Mouse (Mus musculus): ENCODE data around the gene Tmem132b.

Gene Tmem132b

DNA sequence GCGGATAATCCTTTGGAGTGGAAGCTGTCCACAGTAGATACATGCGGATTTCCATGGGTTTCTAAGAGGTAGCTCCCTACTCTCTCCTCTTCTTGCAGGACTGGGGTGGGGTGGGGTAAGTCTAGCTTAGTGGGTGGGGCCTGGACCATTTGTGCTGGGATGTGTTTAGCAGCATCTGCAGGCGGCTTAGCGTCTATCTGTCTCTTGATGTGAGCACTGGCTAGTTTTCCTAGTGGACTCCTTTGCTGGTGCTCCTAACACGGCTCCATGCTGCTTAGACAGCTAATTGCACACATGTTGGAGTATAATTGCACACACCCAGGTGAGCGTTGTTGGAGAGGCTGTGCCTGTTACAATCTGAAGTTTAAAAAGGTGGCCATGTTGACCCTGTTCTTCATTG lies 149.3 kb downstream of the Tmem132b start:
- DNase-seq, result no peak

DNA sequence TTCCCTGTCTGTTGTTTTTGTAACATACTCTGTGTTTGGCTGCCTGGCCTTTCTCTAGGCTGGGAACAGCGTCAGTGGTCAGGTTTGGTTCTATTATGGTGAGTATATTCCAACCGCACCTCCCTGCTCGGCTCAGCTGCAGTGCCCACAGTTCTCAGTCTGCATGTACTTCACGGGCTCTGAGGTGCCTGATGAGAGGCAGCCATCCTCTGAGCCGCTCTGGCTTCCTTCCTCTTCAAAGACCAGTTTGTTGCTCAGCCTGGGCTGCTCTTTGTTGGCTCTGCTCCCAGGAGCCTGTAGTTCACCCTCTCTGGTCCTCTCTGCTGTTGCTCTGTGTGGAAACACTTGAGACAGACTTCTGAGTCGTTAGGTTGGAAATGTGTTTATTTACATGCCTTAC lies 151.9 kb downstream of the Tmem132b start:
- no peak for DNase-seq

DNA sequence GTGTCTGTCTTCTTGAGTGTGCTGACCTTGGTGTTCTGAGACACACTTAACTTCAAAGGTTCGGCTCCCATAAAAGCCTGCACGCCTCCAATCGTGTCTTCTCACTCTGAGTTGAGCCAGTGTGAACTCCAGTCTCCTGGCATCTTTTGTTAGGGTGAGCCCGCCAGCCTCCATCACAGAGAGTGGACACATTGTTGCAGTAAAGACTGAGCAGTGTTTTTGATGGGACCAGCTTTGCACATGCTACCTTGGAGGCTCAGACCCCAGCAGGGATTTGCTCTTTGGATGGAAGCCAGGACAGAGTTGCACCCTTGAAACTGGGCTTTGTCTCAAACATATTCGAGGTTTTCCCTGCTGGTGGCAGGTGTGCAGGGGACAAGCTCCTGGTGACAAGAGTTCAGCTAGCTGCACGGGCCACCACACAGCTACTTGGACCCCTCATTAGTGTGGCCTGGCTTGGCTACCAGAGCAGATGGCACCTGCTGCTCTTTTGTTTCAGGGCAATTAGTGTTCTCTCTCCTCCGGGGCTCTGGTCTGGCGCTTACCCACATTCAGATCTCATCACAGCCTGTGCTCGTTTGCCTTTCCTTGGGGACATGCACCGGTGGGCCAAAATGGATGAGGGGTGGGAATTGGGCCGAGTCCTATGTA lies 154.2 kb downstream of the Tmem132b start:
- no peak for DNase-seq

DNA sequence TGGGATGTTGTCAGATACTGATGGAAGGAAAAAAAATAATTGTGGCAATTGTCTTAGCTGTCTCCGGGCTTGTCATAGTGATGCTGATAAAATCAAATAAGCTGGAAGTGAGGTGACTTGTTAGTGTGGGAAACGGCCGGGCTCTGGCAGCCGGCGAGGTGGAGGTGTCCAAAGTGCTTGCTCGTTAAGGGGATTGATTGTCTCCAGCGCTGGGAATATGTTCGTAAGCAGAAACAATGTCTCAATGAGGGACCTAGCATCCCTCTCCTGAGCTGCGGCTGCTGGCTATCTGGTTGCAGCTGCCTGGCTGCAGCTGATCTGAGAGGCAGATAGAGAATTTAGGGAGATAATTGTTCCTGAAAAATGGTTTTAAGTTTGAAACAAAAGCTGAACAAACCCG lies 161.0 kb downstream of the Tmem132b start:
- DNase-seq, result no peak

DNA sequence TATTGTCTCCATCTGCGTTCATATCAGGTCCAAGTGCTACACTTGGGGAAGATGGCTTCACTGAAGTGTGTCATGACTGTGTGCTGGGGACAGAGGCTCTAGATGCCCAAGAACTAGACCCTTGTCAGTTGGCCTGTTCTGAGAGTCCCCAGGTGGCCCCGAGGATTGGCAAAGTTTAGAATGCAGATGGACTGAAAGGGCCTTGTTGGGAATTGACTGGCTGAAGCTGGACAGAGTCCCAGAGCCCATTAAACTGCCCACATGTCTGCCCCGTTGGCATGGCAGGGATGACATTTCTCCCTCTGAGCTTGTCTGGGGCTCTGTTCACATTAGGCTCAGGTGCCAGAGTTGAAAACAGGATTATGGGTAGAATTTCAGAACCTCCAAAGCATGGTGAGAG lies 167.8 kb downstream of the Tmem132b start:
- no peak for DNase-seq

DNA sequence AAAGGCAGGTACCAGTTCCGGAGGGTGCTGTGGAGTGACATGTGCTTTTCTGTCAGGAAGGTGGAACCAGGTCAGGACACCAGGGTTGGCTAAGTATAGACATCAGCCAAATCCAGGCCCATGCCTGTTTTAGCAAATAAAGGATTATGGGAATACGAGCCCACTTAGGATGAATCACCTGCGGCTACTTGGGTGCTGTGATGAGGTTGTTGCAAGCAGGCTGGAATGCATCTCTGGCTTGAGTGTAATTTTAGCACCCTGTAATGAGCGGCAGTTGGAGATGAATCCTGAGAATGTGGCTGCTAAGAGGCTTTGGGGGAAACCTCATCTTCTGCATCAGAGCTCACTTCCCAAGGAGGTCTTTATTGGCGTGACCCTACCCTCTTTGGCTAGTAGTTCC lies 168.7 kb downstream of the Tmem132b start:
- DNase-seq, result no peak

DNA sequence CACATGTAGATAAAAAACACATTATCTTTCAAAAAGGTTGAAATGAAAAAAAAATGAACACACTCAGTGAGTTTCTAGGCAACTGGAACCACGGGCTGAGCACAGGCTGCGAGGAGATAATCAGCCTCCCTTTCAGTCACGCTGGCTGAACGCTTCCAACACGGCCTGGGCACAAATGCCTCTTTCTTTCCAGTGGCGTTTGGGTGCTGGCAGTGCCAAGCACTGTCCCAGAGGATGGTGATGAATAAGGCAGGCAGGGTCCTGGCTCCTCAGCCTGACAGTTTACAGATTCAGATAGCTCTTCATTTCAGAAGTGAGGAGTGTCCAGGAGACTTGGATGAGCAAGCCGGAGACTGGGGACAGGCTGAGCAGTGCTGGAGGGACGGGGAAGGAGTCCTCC lies 173.8 kb downstream of the Tmem132b start:
- no peak for DNase-seq

DNA sequence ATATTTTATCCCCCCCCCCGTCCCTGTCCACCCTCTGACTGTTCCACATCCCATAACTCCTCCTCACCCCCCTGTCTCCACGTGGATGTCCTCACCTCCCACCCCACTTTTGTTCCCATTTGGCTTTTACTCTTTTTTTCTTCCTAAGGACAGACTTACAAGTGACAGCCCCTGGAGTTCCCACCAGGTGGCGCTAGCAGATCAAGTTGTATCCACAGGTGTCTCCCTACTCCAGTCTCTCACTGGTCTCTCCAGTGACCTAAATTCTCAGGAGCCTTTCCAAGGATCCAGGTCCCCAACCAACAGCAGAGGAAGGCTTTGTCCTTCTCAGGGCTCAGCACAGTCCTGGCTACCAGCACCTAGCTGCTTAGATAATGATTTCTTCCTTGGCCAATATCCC lies 177.6 kb downstream of the Tmem132b start:
- peak in 1 of 2 experiments; percentile 9 for DNase-seq

DNA sequence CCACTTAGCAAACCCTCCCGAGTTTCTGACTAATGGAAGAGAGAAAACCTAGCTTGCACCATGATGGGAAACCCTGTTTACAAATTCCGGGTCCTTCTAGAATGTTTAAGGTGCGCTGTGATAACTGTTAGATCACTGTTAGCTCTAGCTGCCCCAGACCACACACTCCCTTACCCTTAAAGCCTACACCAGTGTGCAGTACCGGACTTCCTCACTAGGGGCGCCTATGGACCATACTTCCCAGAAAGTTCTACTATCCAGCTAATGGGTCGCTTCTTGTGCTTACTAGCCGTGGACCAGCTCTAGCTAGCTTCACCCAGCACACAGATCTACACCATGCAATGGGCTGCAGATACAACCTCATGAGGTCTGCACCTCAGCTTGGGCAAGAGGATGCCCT lies 195.2 kb downstream of the Tmem132b start:
- no peak for DNase-seq

DNA sequence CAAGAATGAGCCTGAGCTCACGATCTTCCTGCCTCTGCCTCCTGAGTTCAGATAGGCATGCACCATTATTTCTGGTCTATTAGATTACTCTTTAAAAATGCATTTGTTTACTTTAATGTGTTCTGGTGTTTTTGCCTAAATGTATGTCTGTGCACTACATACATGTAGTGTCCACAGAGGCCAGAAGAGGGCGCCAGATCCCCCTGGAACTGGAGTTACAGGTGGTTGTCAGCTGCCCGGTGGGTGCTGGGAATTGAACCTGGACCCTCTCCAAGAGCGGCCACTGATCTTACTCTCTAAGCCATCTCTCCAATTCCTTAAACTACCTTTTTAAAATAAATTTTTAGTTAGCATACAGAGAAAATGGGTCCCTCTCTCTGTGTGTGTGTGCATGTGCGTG lies 195.9 kb downstream of the Tmem132b start:
- no peak for DNase-seq

DNA sequence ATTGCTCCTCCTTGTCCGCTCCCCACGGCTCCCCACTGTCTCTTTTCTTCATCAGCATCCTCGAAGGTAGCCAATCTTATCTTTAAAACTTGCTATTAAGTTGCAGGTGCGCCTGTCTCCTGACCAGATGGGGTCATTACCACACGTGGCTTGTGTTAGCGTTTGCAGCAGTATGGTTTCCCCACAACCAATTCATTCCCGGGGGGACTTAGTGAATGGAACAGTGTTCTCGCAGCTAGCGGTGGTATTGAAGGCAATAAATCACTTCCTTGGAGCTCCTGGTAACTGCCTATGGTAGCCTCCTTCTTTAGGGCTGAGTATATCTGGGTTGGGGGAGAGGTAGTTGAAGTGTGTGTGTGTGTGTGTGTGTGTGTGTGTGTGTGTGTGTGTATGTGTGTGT lies 196.4 kb downstream of the Tmem132b start:
- DNase-seq, result no peak

DNA sequence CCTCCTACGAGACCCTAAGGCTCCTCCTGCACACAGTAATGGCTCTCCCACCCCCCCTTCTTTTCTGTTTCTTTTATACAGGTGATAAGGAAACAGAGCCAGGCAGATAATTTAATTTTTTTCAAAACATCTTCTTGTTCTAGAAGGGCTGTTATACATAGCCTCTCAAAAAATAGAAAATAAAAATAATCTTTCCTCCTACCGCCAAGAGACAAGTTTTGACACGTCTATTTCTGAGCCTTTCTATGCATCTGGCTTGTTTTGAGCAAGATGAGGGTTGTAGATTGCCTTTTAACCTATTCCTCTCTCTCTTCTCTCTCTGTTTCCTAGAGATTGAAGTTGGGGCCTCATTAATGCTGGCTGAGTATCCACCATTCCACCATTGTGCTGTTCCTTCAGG lies 196.9 kb downstream of the Tmem132b start:
- DNase-seq, result no peak

DNA sequence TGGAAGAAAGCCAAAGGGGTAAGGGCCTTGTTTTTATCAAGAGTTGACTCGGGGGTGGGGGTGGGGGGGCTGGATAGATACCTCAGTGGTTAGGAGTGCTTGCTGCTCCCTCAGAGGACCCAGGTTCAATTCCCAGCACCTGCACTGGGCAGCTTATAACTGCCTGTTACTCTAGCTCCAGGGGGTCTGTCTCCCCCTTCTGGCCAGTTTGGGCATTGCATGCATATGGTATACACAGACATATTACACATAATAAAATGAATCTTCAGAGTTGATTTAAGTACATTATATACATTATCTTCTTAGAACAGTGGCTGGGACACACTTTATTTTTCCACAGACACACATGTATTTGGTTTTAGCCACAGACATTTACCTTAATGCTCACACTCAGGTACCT lies 202.2 kb downstream of the Tmem132b start:
- no peak for DNase-seq

DNA sequence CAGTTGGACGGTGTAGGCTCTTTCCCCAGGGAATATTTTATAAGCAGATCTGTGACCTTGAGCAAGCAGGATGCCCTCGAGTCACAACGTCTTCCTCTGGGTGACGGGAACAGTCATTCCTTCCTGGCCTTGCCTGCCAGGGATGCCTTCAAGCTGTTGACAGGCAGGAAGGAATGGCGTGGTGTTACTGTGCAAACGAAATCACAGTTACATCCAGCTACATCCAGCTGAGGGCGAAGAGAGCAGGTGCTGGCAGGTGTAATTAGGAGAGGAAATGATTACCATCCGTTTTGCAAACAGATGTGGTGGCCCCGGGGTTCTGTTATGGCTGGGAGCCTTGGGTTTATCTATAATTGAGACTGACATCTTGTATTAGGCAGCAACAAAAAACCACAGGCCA lies 205.5 kb downstream of the Tmem132b start:
- no peak for DNase-seq

DNA sequence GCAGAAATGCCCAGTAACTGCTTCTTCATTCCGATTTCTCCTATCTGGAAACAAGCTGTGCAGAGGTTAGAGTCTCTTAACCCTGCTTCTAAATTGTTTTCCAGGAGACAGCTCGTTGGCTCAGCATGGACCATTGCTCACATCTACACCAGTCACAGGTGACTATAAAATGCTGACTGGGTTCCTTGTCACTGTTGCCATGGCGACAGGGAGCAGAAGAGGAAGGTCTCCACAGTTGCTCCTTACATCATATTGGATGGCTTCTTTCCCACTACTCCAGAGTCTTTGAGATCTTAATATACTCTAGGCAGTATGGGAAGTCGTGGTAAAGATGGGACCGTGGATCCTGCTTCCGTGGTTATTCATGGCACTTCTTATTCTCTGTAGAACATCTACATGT lies 211.9 kb downstream of the Tmem132b start:
- DNase-seq, result no peak

DNA sequence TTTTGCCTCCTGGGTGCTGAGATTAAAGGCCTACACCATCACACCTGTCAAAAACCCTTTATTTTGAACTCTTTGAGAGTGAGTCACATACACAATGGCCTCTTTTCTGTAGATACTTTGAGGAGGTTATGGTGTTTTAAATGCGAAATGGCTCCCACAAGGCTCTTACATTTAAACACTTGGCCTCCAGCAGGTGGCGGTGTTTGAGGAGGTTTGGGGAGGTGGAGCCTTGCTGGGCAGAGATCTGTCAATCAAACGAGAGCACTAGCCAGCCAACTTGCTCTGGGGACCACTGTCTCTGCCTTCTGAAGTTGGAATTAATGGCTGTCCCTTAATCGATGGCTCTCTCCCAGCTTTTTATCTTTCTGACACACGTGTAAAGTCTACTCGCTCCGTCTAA lies 214.2 kb downstream of the Tmem132b start:
- no peak for DNase-seq

DNA sequence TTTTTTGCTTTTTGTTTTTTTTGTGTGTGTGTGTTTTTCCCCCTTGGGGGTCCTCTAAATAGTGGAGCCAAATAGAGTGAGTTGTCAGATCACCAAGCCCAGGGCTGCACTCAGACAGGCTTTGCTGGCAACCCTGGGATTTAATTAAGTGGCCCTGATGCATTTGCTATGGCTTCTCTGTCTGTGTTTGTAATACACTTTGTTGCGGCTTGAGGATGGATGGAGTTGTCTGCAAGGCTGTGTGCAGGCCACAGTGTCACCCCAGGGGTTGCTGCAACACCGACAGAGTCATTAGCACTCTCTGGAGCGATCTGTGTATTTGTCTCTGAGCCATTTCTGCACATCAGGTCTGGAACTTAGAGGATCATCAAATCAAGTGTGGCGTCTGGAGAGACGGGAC lies 219.9 kb downstream of the Tmem132b start:
- DNase-seq, result no peak

DNA sequence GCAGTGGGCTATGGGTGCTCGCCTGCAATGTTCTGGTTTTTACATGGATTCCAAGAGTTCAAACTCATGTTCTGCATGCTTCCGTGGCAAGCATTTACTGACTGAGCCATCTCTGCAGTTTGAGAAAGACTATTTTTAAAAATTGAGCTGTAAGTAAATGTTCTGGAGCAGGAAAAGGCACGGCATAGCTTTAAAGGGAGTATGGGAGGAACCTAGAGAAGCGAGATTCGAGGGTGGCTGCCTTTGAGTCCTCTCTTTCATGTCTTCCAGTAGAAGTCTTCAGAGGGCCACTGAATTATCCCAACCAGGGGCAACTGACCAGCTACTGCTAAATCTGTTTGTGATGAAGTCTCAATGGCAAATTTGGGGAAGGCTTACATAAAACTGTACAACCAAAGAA lies 221.0 kb downstream of the Tmem132b start:
- no peak for DNase-seq

DNA sequence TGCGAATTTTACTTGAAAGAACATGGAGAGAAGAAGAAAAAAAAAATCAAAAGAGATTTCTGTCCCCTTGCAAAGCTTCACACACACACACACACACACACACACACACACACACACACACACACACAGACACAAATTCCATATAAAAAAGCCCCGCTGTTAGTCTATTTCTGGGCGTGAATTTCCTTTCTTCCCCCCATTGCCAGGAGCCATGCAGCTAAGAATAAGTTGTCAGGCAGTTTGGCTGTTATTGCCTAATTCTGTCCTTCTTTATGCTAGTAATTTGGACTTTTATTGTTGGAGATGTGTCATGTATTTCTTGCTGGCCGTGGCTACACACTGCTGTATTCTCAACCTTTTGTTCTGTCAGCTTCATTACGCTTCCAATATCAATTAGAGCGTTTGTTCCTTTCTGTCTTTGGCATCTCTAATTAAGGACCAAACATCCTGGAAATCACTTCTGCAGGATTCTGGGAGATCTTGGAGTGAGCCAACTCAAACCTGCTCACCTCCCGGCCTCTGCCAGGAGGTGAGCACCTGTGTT lies 225.5 kb downstream of the Tmem132b start:
- no peak for DNase-seq

DNA sequence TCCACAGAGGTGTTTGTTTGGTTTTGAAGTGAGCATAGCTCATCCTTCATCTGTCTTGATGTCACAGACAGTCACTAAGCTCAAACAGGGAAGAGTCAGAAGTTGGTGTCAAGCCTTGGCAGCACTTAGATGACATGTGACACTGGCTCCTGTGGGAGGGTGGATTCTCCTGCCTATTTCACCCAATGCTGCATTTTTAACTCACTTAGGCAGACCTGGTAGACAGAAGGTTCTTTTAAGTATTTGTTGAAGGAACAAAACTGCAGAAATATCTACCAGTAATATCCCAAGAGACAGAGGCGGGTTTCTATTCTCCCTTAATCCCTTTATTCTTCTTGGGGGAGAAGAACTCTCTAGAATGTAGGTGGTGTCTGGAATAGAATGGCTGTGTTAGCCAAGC lies 226.9 kb downstream of the Tmem132b start:
- no peak for DNase-seq

DNA sequence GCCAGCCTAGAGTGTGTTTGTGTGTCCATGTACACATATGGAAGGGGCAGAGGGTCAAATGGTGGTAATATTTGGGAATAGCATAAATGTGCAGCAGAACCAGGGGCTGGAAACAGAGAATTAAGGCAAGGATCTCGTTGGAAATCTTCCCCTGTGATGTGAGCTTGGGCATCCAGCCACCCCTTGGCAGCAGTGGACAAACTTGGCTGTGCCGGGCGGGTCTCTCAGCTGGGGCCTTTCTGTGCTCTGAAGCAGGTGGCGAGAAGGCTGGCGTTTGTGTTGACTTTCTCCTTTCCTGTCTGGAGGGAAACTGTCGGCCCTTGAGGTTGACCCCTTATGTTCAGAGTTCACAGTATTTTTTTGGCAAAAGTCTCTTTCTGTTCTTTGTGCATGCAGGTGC lies 235.4 kb downstream of the Tmem132b start:
- DNase-seq, result no peak

DNA sequence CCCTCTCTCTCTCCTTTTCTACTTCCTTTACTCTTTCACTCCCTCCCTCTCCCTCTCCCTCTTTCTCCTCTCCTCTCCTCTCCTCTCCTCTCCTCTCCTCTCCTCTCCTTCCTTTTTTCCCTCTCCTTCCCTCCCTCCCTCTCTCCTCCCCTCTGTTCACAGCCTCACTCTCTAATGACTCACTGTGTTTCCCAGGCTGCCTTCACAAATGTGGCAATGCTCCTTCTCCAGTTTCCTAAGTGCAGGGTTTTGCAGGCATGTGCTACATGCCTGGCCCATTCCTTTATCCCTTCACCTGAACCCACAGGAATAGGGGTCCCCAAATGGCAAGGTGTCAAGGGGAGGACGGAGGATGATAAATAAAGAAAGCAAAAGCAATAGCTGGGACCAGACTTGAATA lies 236.4 kb downstream of the Tmem132b start:
- DNase-seq, result no peak

DNA sequence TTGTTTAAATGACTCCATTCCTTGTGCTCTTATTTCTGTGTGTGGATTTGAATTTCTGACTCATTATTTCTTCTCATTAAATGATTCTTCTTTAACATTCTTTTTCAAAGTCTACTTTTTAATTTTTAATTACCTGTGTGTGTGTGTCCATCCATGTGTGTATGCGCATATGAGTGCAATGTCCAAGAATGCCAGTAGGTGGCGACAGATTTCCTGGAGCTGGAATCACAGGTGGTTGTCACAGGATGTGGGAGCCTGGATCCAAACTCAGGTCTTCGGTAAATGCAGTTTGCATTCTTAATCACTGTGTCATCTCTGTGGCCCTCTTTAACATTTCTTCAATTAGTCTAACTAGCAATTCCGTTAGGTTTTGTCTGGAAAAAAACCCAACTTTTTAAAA lies 240.7 kb downstream of the Tmem132b start:
- DNase-seq, result no peak

DNA sequence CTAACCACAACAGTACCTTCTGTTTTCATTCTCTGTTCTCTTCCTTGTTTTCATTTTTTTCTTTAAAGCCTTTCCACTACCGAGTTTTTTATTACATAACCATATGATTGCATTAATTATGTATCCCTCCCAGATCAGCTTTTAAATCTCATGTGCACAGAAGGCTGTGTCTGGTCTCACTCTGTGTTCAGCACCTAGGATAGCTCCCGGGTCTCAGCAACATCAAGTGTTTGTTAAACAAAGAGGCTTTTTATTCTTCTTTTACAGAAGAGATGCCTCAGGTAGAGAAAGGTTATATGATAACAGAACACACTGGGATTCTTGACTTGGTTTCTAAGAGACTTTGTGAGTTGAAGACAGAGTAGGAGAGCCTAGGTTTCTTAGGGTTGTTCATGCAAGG lies 241.2 kb downstream of the Tmem132b start:
- no peak for DNase-seq

DNA sequence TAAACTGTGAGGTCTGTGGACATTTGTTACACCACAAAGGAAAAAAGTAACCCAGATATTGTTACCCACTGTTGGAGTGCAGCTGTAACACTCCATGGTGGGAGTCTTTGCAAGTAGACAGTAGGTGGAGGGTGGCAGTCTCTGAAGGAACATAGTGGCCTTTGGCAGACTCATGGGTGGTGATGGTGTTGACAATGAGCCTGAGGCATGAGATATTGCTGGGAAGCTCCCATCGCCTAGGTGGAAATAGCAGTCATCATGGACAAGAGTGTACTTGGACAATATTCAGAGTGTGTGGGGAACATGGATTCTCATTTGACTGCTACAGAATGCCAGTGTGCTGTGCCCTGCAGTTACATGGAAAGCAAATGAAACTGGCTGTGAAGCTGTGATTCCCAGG lies 248.8 kb downstream of the Tmem132b start:
- DNase-seq, result no peak
